Mouse (Mus musculus) intestine, embryonic 15.5 days (tissue): ENCODE results near the gene Dnajb3. TPM values are rescaled to one million over a fixed set of nuclear protein-coding genes. Genes with fewer than 3 reads are reported as not detected.

Experiments used
- ATAC-seq: fragments of 200-750 bp; cut with Nextera tagmentation; 2 replicates; pipeline ENCODE4 v1.8.0; 2017; ENCODE audit warnings: moderate TSS enrichment, moderate library complexity
- H3K27ac ChIP-seq: fragments of 300-500 bp; sonication (generic); 2 replicates; pipeline ENCODE4 v1.5.1; 2015; ENCODE audit warnings: mild to moderate bottlenecking, inconsistent platforms
- H3K27me3 ChIP-seq: fragments of 300-500 bp; sonication (generic); replicated peaks from 2 replicates; pipeline ENCODE4 v1.6.1; 2015; ENCODE audit warnings: inconsistent platforms
- H3K36me3 ChIP-seq: fragments of 300-500 bp; sonication (generic); 2 replicates; pipeline ENCODE4 v1.6.1; 2015; ENCODE audit warnings: inconsistent platforms
- H3K4me1 ChIP-seq: fragments of 300-500 bp; sonication (generic); replicated peaks from 2 replicates; pipeline ENCODE4 v1.6.1; 2015; ENCODE audit warnings: inconsistent platforms
- H3K4me2 ChIP-seq: fragments of 300-500 bp; sonication (generic); replicated peaks from 2 replicates; pipeline ENCODE4 v1.6.1; 2015; ENCODE audit warnings: mild to moderate bottlenecking, inconsistent platforms
- H3K4me3 ChIP-seq: fragments of 300-500 bp; sonication (generic); replicated peaks from 2 replicates; pipeline ENCODE4 v1.5.1; 2015; ENCODE audit warnings: inconsistent platforms
- H3K9ac ChIP-seq: fragments of 300-500 bp; sonication (generic); 2 replicates; pipeline ENCODE4 v1.6.1; 2015; ENCODE audit warnings: inconsistent platforms
- H3K9me3 ChIP-seq: fragments of 300-500 bp; sonication (generic); 2 replicates; pipeline ENCODE4 v1.6.1; 2016; ENCODE audit warnings: inconsistent platforms
- WGBS: fragments of 180-500 bp; shearing (Covaris S2); methylation state at CpG from one replicate; pipeline ENCODE4 v1.1.7; 2015; 5-methylcytosine and 5-hydroxymethylcytosine counted together
- polyA plus RNA-seq: library from polyadenylated mRNA; unstranded; fragments of >200 nt; fragmentation: Nextera tagmentation; extraction: Ambion mirVana; gene quantifications from 2 replicates; pipeline ENCODE4 v1.2.1, GENCODE M21; 2015

Dnajb3 gene
- polyA plus RNA-seq, 1 experiment from 2014 or later: 8.3 TPM

- peaks cover 25% of the 10 kb centered on the region for H3K9me3 ChIP-seq
- H3K9ac ChIP-seq: no peak overlapping the region
- H3K36me3 ChIP-seq: no peaks in the 10 kb centered on the region
- H3K4me3 ChIP-seq: no peak overlapping the region
- WGBS: 23% methylated on average over 1 of the region's 1 CpGs
- no peak overlapping the region for H3K27ac ChIP-seq
- no peak overlapping the region for H3K4me2 ChIP-seq
- no peaks in the 10 kb centered on the region for H3K4me1 ChIP-seq
- no peak for ATAC-seq
- H3K27me3 ChIP-seq: no peaks in the 10 kb centered on the region
These were observed 13.5 kb upstream of the Dnajb3 start for GRCm38 (mm10) chr1:88219054-88219453.

GRCm38 (mm10) chr1:88218591-88218990, 13.0 kb upstream of the Dnajb3 start:
- Histone ChIP-seq H3K9me3 (peaks cover 30% of the 10 kb centered on the region), H3K4me2 (no peak overlapping the region), H3K4me3 (no peak overlapping the region), H3K36me3 (no peaks in the 10 kb centered on the region), H3K27ac (no peak overlapping the region), H3K4me1 (no peaks in the 10 kb centered on the region), H3K27me3 (no peaks in the 10 kb centered on the region), H3K9ac (no peak overlapping the region)
- WGBS: 52% methylated on average over 4 of the region's 4 CpGs
- ATAC-seq: no peak

GRCm38 (mm10) chr1:88218051-88218450, 12.5 kb upstream of the Dnajb3 start:
- 76% methylated on average over 9 of the region's 9 CpGs for WGBS
- Histone ChIP-seq H3K9me3 (peaks cover 31% of the 10 kb centered on the region), H3K4me2 (no peak overlapping the region), H3K27me3 (no peaks in the 10 kb centered on the region), H3K36me3 (no peaks in the 10 kb centered on the region), H3K9ac (no peak overlapping the region), H3K4me3 (no peak overlapping the region), H3K4me1 (no peaks in the 10 kb centered on the region), H3K27ac (no peak overlapping the region)
- ATAC-seq: no peak

GRCm38 (mm10) chr1:88217576-88217975, 12.0 kb upstream of the Dnajb3 start:
- Histone ChIP-seq H3K27me3 (no peaks in the 10 kb centered on the region), H3K9ac (no peak overlapping the region), H3K4me3 (no peak overlapping the region), H3K27ac (no peak overlapping the region), H3K9me3 (peaks cover 31% of the 10 kb centered on the region), H3K4me2 (no peak overlapping the region), H3K4me1 (no peaks in the 10 kb centered on the region), H3K36me3 (no peaks in the 10 kb centered on the region)
- ATAC-seq: no peak
- WGBS: 40% methylated on average over 3 of the region's 3 CpGs

GRCm38 (mm10) chr1:88217144-88217543, 11.6 kb upstream of the Dnajb3 start:
- peaks cover 31% of the 10 kb centered on the region for H3K9me3 ChIP-seq
- ATAC-seq: no peak

GRCm38 (mm10) chr1:88216551-88216950, 11.0 kb upstream of the Dnajb3 start:
- Histone ChIP-seq H3K27ac (no peak overlapping the region), H3K4me1 (no peaks in the 10 kb centered on the region), H3K9me3 (peaks cover 33% of the 10 kb centered on the region), H3K36me3 (no peaks in the 10 kb centered on the region), H3K9ac (no peak overlapping the region), H3K4me2 (no peak overlapping the region), H3K4me3 (no peak overlapping the region), H3K27me3 (no peaks in the 10 kb centered on the region)
- ATAC-seq: no peak
- WGBS: 58% methylated on average over 2 of the region's 2 CpGs

More at GRCm38 (mm10) chr1:88217144-88217543, 11.6 kb upstream of the Dnajb3 start:
- no peaks in the 10 kb centered on the region for H3K27me3 ChIP-seq
- no peak overlapping the region for H3K9ac ChIP-seq
- H3K36me3 ChIP-seq: no peaks in the 10 kb centered on the region
- no peak overlapping the region for H3K4me3 ChIP-seq
- 59% methylated on average over 2 of the region's 2 CpGs for WGBS
- no peak overlapping the region for H3K27ac ChIP-seq
- H3K4me1 ChIP-seq: no peaks in the 10 kb centered on the region
- no peak overlapping the region for H3K4me2 ChIP-seq

- H3K4me3 ChIP-seq: no peak overlapping the region
- H3K4me1 ChIP-seq: no peaks in the 10 kb centered on the region
- H3K27me3 ChIP-seq: no peaks in the 10 kb centered on the region
- peaks cover 33% of the 10 kb centered on the region for H3K9me3 ChIP-seq
- H3K4me2 ChIP-seq: no peak overlapping the region
- 71% methylated on average over 10 of the region's 10 CpGs for WGBS
- H3K9ac ChIP-seq: no peak overlapping the region
- no peaks in the 10 kb centered on the region for H3K36me3 ChIP-seq
- H3K27ac ChIP-seq: no peak overlapping the region
- no peak for ATAC-seq
These were observed 10.1 kb upstream of the Dnajb3 start for GRCm38 (mm10) chr1:88215466-88216380.

GRCm38 (mm10) chr1:88214462-88214952, 8.9 kb upstream of the Dnajb3 start:
- Histone ChIP-seq H3K27ac (no peak overlapping the region), H3K27me3 (no peaks in the 10 kb centered on the region), H3K9me3 (peaks cover 33% of the 10 kb centered on the region), H3K9ac (no peak overlapping the region), H3K4me2 (no peak overlapping the region), H3K4me3 (no peak overlapping the region), H3K4me1 (no peaks in the 10 kb centered on the region), H3K36me3 (no peaks in the 10 kb centered on the region)
- 81% methylated on average over 2 of the region's 2 CpGs for WGBS
- ATAC-seq: no peak

GRCm38 (mm10) chr1:88213766-88214461, 8.3 kb upstream of the Dnajb3 start:
- ATAC-seq: peak; percentile 82
- H3K27ac ChIP-seq: no peak overlapping the region
- no peak overlapping the region for H3K9ac ChIP-seq
- H3K36me3 ChIP-seq: no peaks in the 10 kb centered on the region
- H3K27me3 ChIP-seq: no peaks in the 10 kb centered on the region
- 74% methylated on average over 2 of the region's 2 CpGs for WGBS
- H3K4me2 ChIP-seq: no peak overlapping the region
- H3K4me1 ChIP-seq: no peaks in the 10 kb centered on the region
- H3K9me3 ChIP-seq: peaks cover 33% of the 10 kb centered on the region
- H3K4me3 ChIP-seq: no peak overlapping the region

GRCm38 (mm10) chr1:88213061-88213460, 7.5 kb upstream of the Dnajb3 start:
- H3K4me2 ChIP-seq: no peak overlapping the region
- H3K9me3 ChIP-seq: peaks cover 33% of the 10 kb centered on the region
- H3K9ac ChIP-seq: no peak overlapping the region
- ATAC-seq: no peak
- no peaks in the 10 kb centered on the region for H3K4me1 ChIP-seq
- 75% methylated on average over 1 of the region's 1 CpGs for WGBS
- no peak overlapping the region for H3K4me3 ChIP-seq
- H3K27me3 ChIP-seq: no peaks in the 10 kb centered on the region
- H3K36me3 ChIP-seq: no peaks in the 10 kb centered on the region
- H3K27ac ChIP-seq: no peak overlapping the region

GRCm38 (mm10) chr1:88212341-88213045, 6.9 kb upstream of the Dnajb3 start:
- 61% methylated on average over 8 of the region's 8 CpGs for WGBS
- H3K27me3 ChIP-seq: no peaks in the 10 kb centered on the region
- H3K4me1 ChIP-seq: no peaks in the 10 kb centered on the region
- H3K4me3 ChIP-seq: no peak overlapping the region
- no peak overlapping the region for H3K27ac ChIP-seq
- H3K36me3 ChIP-seq: no peaks in the 10 kb centered on the region
- H3K9ac ChIP-seq: no peak overlapping the region
- H3K9me3 ChIP-seq: peaks cover 32% of the 10 kb centered on the region
- ATAC-seq: 0 out of 2 replicates have a peak, but pooled peaks have one; percentile 5
- H3K4me2 ChIP-seq: no peak overlapping the region

GRCm38 (mm10) chr1:88211812-88212211, 6.2 kb upstream of the Dnajb3 start, which contains the start of gene Ugt1a1:
Ugt1a1 (plus strand) TSS chr1:88211959.
- WGBS: 68% methylated on average over 8 of the region's 8 CpGs
- Histone ChIP-seq H3K9ac (no peak within 1 kb of the TSS), H3K4me1 (no peaks in the 10 kb centered on the region), H3K27ac (no peak within 1 kb of the TSS), H3K4me2 (no peak within 1 kb of the TSS), H3K36me3 (no peaks in the 10 kb centered on the region), H3K9me3 (peaks cover 26% of the 10 kb centered on the region), H3K27me3 (no peaks in the 10 kb centered on the region), H3K4me3 (no peak within 1 kb of the TSS)
- ATAC-seq: peak; percentile 53
